Mouse (Mus musculus): Measurements from ENCODE around the gene Rpn2. TPM values are rescaled to one million over a fixed set of nuclear protein-coding genes. Genes with fewer than 3 reads are reported as not detected.

Rpn2 gene
- polyA plus RNA-seq, 1 experiment from 2014 or later: 86.1 TPM

- WGBS (ENCODE audit: insufficient replicate concordance): 86% methylated on average over 5 of the region's 5 CpGs
- Histone ChIP-seq H3K27me3 (ENCODE audit: insufficient read depth, low read length) (no peaks in the 10 kb centered on the region), H3K4me3 (ENCODE audit: low read depth, low read length) (no peak overlapping the region), H3K36me3 (replicated peaks; ENCODE audit: insufficient read depth, low read length) (peaks cover 82% of the 10 kb centered on the region), H3K27ac (ENCODE audit: low read depth) (no peak overlapping the region), H3K9me3 (ENCODE audit: low read length) (no peaks in the 10 kb centered on the region), H3K4me2 (ENCODE audit: low read depth, low read length) (no peak overlapping the region), H3K9ac (replicated peaks) (no peak overlapping the region), H3K4me1 (ENCODE audit: insufficient read depth) (no peaks in the 10 kb centered on the region)
- DNase-seq (no peak), ATAC-seq (no peak)
- TF ChIP-seq CTCF (IDR thresholded peaks at IDR 0.05; ENCODE audit: low read depth): no peak
- TF ChIP-seq EP300 (IDR thresholded peaks at IDR 0.05; ENCODE audit: low read depth): no peak
Measured at GRCm38 (mm10) chr2:157322029-157322766, 43.4 kb downstream of the Rpn2 start.

DNA sequence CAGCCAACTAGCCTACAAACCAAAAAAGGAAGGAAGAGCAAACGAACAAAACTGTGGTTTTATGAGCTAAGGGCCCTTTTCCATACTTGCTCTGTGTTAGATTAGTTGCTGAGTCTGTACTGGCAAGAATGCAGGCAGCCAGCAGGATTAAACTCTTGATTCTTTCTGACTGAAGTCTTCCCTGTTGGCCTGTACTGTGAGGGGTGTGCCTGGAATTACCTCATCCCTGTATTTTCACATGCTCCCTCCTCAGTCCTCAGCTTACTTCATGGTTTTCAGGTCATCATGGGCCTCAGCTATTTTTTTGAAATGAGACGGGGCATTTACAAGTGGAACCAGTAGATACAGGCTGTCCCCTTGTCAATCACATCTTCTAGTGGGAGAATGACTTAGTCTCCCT lies 46.4 kb downstream of the Rpn2 start:
- Histone ChIP-seq H3K4me2 (ENCODE audit: low read depth, low read length) (no peak overlapping the region), H3K27ac (ENCODE audit: low read depth) (no peak overlapping the region), H3K27me3 (ENCODE audit: insufficient read depth, low read length) (no peaks in the 10 kb centered on the region), H3K9me3 (ENCODE audit: low read length) (no peaks in the 10 kb centered on the region), H3K4me1 (ENCODE audit: insufficient read depth) (no peaks in the 10 kb centered on the region), H3K4me3 (ENCODE audit: low read depth, low read length) (no peak overlapping the region), H3K36me3 (replicated peaks; ENCODE audit: insufficient read depth, low read length) (peaks cover 68% of the 10 kb centered on the region), H3K9ac (replicated peaks) (no peak overlapping the region)
- no peak for DNase-seq
- no peak for ATAC-seq
- TF ChIP-seq EP300 (IDR thresholded peaks at IDR 0.05; ENCODE audit: low read depth) (no peak), CTCF (IDR thresholded peaks at IDR 0.05; ENCODE audit: low read depth) (no peak)
- 61% methylated on average over 2 of the region's 2 CpGs for WGBS (ENCODE audit: insufficient replicate concordance)

DNA sequence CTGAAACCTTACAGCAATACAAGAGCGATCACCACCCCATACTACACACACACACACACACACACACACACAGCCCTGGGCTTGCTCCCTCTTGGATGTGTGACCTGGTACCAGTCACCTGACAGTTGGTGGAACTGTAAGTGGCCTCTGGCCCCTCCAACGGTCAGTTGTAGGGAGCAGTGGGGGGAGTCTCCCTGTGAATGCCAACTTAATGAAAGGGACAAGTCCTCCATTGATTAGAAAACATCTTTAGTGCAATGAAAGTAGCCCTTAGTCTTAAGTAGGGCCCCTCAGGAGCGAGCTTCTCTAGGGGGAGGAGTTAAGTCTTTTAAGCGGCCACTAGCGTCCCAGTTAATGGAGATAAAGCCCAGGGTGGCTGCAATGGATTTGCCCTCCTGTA lies 49.3 kb downstream of the Rpn2 start:
- Histone ChIP-seq H3K27ac (ENCODE audit: low read depth) (no peak overlapping the region), H3K4me1 (ENCODE audit: insufficient read depth) (no peaks in the 10 kb centered on the region), H3K36me3 (replicated peaks; ENCODE audit: insufficient read depth, low read length) (peaks cover 45% of the 10 kb centered on the region), H3K9ac (replicated peaks) (no peak overlapping the region), H3K9me3 (ENCODE audit: low read length) (no peaks in the 10 kb centered on the region), H3K27me3 (ENCODE audit: insufficient read depth, low read length) (no peaks in the 10 kb centered on the region), H3K4me3 (ENCODE audit: low read depth, low read length) (no peak overlapping the region), H3K4me2 (ENCODE audit: low read depth, low read length) (no peak overlapping the region)
- WGBS (ENCODE audit: insufficient replicate concordance): 75% methylated on average over 5 of the region's 5 CpGs
- ATAC-seq (no peak), DNase-seq (no peak)
- TF ChIP-seq EP300 (IDR thresholded peaks at IDR 0.05; ENCODE audit: low read depth) (no peak), CTCF (IDR thresholded peaks at IDR 0.05; ENCODE audit: low read depth) (no peak)

GRCm38 (mm10) chr2:157328570-157328969 lies 49.8 kb downstream of the Rpn2 start:
- no peak overlapping the region for H3K4me3 ChIP-seq (ENCODE audit: low read depth, low read length)
- no peak overlapping the region for H3K27ac ChIP-seq (ENCODE audit: low read depth)
- peaks cover 40% of the 10 kb centered on the region for H3K36me3 ChIP-seq (replicated peaks; ENCODE audit: insufficient read depth, low read length)
- no peaks in the 10 kb centered on the region for H3K9me3 ChIP-seq (ENCODE audit: low read length)
- H3K4me2 ChIP-seq (ENCODE audit: low read depth, low read length): no peak overlapping the region
- H3K27me3 ChIP-seq (ENCODE audit: insufficient read depth, low read length): no peaks in the 10 kb centered on the region
- TF ChIP-seq EP300 (IDR thresholded peaks at IDR 0.05; ENCODE audit: low read depth) (no peak), CTCF (IDR thresholded peaks at IDR 0.05; ENCODE audit: low read depth) (no peak)
- ATAC-seq (no peak), DNase-seq (no peak)
- H3K4me1 ChIP-seq (ENCODE audit: insufficient read depth): no peaks in the 10 kb centered on the region
- H3K9ac ChIP-seq (replicated peaks): no peak overlapping the region
- 69% methylated on average over 11 of the region's 11 CpGs for WGBS (ENCODE audit: insufficient replicate concordance)

DNA sequence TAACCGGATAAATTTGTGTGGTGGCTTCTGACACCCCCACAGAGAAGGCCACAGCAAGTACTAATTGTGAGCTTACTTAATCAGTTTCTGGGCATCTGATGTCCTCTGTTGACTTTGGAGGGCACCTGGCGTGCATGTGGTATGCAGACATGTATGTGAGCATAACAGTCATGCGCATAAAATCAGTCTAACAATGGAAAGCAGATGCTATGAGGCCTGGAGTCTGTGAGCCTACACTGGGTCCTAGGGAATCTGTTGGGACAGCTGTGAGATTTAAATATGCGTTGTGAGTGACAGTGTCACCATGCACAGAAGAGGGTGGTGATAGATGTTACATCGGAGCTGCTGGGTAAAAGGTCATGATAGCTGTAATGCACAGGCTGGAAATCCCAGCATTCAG lies 53.2 kb downstream of the Rpn2 start:
- Histone ChIP-seq H3K4me2 (ENCODE audit: low read depth, low read length) (no peak overlapping the region), H3K9ac (replicated peaks) (no peak overlapping the region), H3K4me1 (ENCODE audit: insufficient read depth) (peaks cover 3% of the 10 kb centered on the region; the same call in 1 of the 2 replicates), H3K27ac (ENCODE audit: low read depth) (no peak overlapping the region), H3K27me3 (ENCODE audit: insufficient read depth, low read length) (no peaks in the 10 kb centered on the region), H3K4me3 (ENCODE audit: low read depth, low read length) (no peak overlapping the region), H3K9me3 (ENCODE audit: low read length) (no peaks in the 10 kb centered on the region), H3K36me3 (replicated peaks; ENCODE audit: insufficient read depth, low read length) (peaks cover 6% of the 10 kb centered on the region; the same call in 1 of the 2 replicates)
- DNase-seq (no peak), ATAC-seq (no peak)
- WGBS (ENCODE audit: insufficient replicate concordance): 82% methylated on average over 5 of the region's 5 CpGs
- TF ChIP-seq CTCF (IDR thresholded peaks at IDR 0.05; ENCODE audit: low read depth): no peak
- no peak for TF ChIP-seq EP300 (IDR thresholded peaks at IDR 0.05; ENCODE audit: low read depth)

DNA sequence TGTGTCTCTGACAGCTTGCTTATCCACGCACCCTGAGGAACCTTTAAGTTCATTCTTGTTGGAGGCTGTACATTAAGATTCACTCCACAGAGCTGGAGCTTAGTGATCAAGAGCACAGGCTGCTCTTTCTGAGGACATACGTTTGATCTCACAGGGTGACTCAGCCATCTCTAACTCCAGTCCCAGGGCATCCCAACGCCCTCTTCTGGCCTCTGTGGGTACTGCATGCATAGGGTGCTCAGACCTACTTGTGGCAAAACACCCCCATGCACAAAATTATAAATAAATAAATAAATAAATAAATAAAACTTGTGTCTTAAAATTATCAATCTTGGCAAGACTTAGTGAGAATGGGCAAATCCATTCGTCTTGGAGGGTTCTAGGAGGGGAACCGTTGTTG lies 59.8 kb downstream of the Rpn2 start:
- H3K4me2 ChIP-seq (ENCODE audit: low read depth, low read length): no peak overlapping the region
- ATAC-seq: peak; percentile 69
- peak; percentile 85 for TF ChIP-seq CTCF (IDR thresholded peaks at IDR 0.05; ENCODE audit: low read depth)
- no peak for TF ChIP-seq EP300 (IDR thresholded peaks at IDR 0.05; ENCODE audit: low read depth)
- no peak overlapping the region for H3K27ac ChIP-seq (ENCODE audit: low read depth)
- H3K27me3 ChIP-seq (ENCODE audit: insufficient read depth, low read length): no peaks in the 10 kb centered on the region
- WGBS (ENCODE audit: insufficient replicate concordance): 37% methylated on average over 5 of the region's 5 CpGs
- H3K9ac ChIP-seq (replicated peaks): no peak overlapping the region
- peak; percentile 87 for DNase-seq
- no peak overlapping the region for H3K4me3 ChIP-seq (ENCODE audit: low read depth, low read length)
- no peaks in the 10 kb centered on the region for H3K36me3 ChIP-seq (replicated peaks; ENCODE audit: insufficient read depth, low read length)
- H3K4me1 ChIP-seq (ENCODE audit: insufficient read depth): peaks cover 3% of the 10 kb centered on the region; the same call in 1 of the 2 replicates
- no peaks in the 10 kb centered on the region for H3K9me3 ChIP-seq (ENCODE audit: low read length)

All from liver, postnatal 0 days (tissue).